Mouse (Mus musculus): Measurements from ENCODE around the gene Epb41l2. TPM values are rescaled to one million over a fixed set of nuclear protein-coding genes. Genes with fewer than 3 reads are reported as not detected.

Gene Epb41l2
- total RNA-seq, 2 experiments from 2014 or later: 51.8 to 52.6 TPM

- ATAC-seq (ENCODE audit: poor library complexity, severe bottlenecking): no peak
Observed at GRCm38 (mm10) chr10:25432938-25433337, 73.3 kb downstream of the Epb41l2 start.

- no peak for ATAC-seq (ENCODE audit: poor library complexity, severe bottlenecking)
Observed at GRCm38 (mm10) chr10:25433524-25433923, 73.9 kb downstream of the Epb41l2 start.

GRCm38 (mm10) chr10:25434358-25435044 is 74.9 kb downstream of the Epb41l2 start:
- ATAC-seq (ENCODE audit: poor library complexity, severe bottlenecking): peak; percentile 69

GRCm38 (mm10) chr10:25436703-25437401 is 77.3 kb downstream of the Epb41l2 start:
- ATAC-seq (ENCODE audit: poor library complexity, severe bottlenecking): no peak

GRCm38 (mm10) chr10:25437586-25438298 is 78.1 kb downstream of the Epb41l2 start:
- ATAC-seq (ENCODE audit: poor library complexity, severe bottlenecking): no peak

GRCm38 (mm10) chr10:25438299-25438680 is 78.7 kb downstream of the Epb41l2 start:
- ATAC-seq (ENCODE audit: poor library complexity, severe bottlenecking): no peak

- no peak for ATAC-seq (ENCODE audit: poor library complexity, severe bottlenecking)
Observed at GRCm38 (mm10) chr10:25439163-25439562, 79.6 kb downstream of the Epb41l2 start.

GRCm38 (mm10) chr10:25439856-25440255 is 80.3 kb downstream of the Epb41l2 start:
- no peak for ATAC-seq (ENCODE audit: poor library complexity, severe bottlenecking)

GRCm38 (mm10) chr10:25441405-25441804 is 81.8 kb downstream of the Epb41l2 start:
- ATAC-seq (ENCODE audit: poor library complexity, severe bottlenecking): no peak

- peak; percentile 57; the same call in 1 of the 2 replicates for ATAC-seq (ENCODE audit: poor library complexity, severe bottlenecking)
Observed at GRCm38 (mm10) chr10:25443626-25444025, 84.0 kb downstream of the Epb41l2 start.

GRCm38 (mm10) chr10:25444198-25444783 is 84.7 kb downstream of the Epb41l2 start:
- no peak for ATAC-seq (ENCODE audit: poor library complexity, severe bottlenecking)

GRCm38 (mm10) chr10:25446953-25447525 is 87.4 kb downstream of the Epb41l2 start:
- no peak for ATAC-seq (ENCODE audit: poor library complexity, severe bottlenecking)

- no peak for ATAC-seq (ENCODE audit: poor library complexity, severe bottlenecking)
Observed at GRCm38 (mm10) chr10:25448676-25449075, 89.1 kb downstream of the Epb41l2 start.

- no peak for ATAC-seq (ENCODE audit: poor library complexity, severe bottlenecking)
Observed at GRCm38 (mm10) chr10:25449312-25450020, 89.9 kb downstream of the Epb41l2 start.

GRCm38 (mm10) chr10:25453150-25453549 is 93.6 kb downstream of the Epb41l2 start:
- ATAC-seq (ENCODE audit: poor library complexity, severe bottlenecking): no peak

- no peak for ATAC-seq (ENCODE audit: poor library complexity, severe bottlenecking)
Observed at GRCm38 (mm10) chr10:25453772-25454171, 94.2 kb downstream of the Epb41l2 start.

- no peak for ATAC-seq (ENCODE audit: poor library complexity, severe bottlenecking)
Observed at GRCm38 (mm10) chr10:25457118-25457517, 97.5 kb downstream of the Epb41l2 start.

- ATAC-seq (ENCODE audit: poor library complexity, severe bottlenecking): no peak
Observed at GRCm38 (mm10) chr10:25457996-25458395, 98.4 kb downstream of the Epb41l2 start.

- ATAC-seq (ENCODE audit: poor library complexity, severe bottlenecking): no peak
Observed at GRCm38 (mm10) chr10:25461832-25462231, 102.2 kb downstream of the Epb41l2 start.

GRCm38 (mm10) chr10:25462669-25463068 is 103.1 kb downstream of the Epb41l2 start:
- ATAC-seq (ENCODE audit: poor library complexity, severe bottlenecking): no peak
